ENCODE assay signal across 16 mouse cellular contexts in the genomic region with DNA sequence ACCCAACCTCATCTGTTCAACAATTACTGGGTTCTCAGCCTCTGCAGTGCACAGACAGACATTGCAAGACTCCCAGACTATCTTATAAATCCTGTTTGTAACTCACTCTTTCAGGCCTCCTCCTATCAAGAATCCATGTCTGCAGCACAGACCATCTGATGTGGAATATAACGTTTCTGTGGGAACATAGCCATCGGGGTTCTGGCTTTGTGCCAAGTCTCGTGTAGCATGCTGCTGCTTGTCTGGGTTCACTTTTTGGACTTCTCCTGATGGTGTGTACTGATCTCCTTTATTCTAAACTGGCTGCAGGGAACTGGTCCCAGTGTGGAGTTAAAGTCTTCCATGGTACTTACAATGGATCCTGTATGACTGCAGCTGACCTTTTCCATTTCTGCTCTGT.
"Had no signal": no experiment of that assay in that cellular context is flagged by ENCODE, and none has a peak within 500 bp of the region (broad histone marks: within the 10 kb centered on the region; RNA-seq: fewer than 3 reads in every experiment).

No protein-coding gene starts in this region.

- H3K27me3 ChIP-seq: limb, embryonic 15.5 days; liver, embryonic 12.5 days; midbrain, embryonic 15.5 days; neural tube, embryonic 13.5 days had no signal

- H3K4me3 ChIP-seq: limb, embryonic 15.5 days; liver, embryonic 12.5 days; midbrain, embryonic 15.5 days; neural tube, embryonic 13.5 days had no signal

- H3K36me3 ChIP-seq: limb, embryonic 15.5 days; liver, embryonic 12.5 days; midbrain, embryonic 15.5 days; neural tube, embryonic 13.5 days had no signal

- DNase-seq: kidney, adult 11 months; kidney, adult 9 months; kidney, postnatal 36 days; layer of hippocampus, adult 9-11 months; layer of hippocampus, postnatal 36 days; lung, postnatal 10 days; lung, postnatal 4 days; right cerebral cortex, postnatal 25 days; thymus, adult 2 months; thymus, postnatal 25 days had no signal

- ATAC-seq: liver, embryonic 12.5 days; midbrain, embryonic 15.5 days had no signal

- H3K9ac ChIP-seq: limb, embryonic 15.5 days; liver, embryonic 12.5 days; midbrain, embryonic 15.5 days; neural tube, embryonic 13.5 days had no signal

- H3K27ac ChIP-seq: kidney, postnatal 0 days; limb, embryonic 15.5 days; liver, embryonic 12.5 days; midbrain, embryonic 15.5 days; neural tube, embryonic 13.5 days had no signal

- H3K9me3 ChIP-seq: limb, embryonic 15.5 days; liver, embryonic 12.5 days; midbrain, embryonic 15.5 days; neural tube, embryonic 13.5 days had no signal

- H3K4me2 ChIP-seq: limb, embryonic 15.5 days; liver, embryonic 12.5 days; midbrain, embryonic 11.5 days; midbrain, embryonic 15.5 days; neural tube, embryonic 13.5 days had no signal

- H3K4me1 ChIP-seq: limb, embryonic 15.5 days; liver, embryonic 12.5 days; midbrain, embryonic 15.5 days had no signal
